Mouse (Mus musculus): ENCODE results near the gene Gramd4. TPM values are rescaled to one million over a fixed set of nuclear protein-coding genes. Genes with fewer than 3 reads are reported as not detected.
A peak's percentile ranks its signal among the peaks of the same experiment; 100 is the strongest.

The Gramd4 gene
- polyA plus RNA-seq, 1 experiment from 2014 or later, result 11.7 TPM

DNA sequence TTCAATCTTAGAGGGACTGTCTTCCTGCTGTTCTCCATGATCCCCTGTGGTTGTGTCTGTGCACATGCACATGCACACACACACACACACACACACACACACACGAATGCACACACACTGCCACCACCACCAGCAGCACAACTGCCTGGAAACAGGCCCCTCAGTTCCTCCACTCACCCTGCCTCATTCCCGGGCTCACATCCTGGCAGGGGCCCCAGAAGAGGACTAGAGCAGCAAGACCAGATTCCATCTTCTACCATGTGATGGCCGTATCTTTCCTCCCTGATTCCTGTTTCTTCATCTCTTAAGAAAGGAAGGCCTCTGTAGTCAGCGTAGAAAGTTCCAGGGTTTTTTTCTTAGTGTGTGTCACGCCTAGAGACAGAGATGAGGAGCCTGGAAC lies 22.0 kb downstream of the Gramd4 start:
- Histone ChIP-seq H3K9ac (ENCODE audit: low read length) (no peak overlapping the region), H3K9me3 (ENCODE audit: control insufficient read depth, low read length) (no peaks in the 10 kb centered on the region), H3K36me3 (ENCODE audit: control insufficient read depth, insufficient read depth, low read length) (no peaks in the 10 kb centered on the region), H3K4me2 (ENCODE audit: low read depth) (no peak overlapping the region), H3K4me3 (ENCODE audit: low read depth, low read length) (no peak overlapping the region), H3K27me3 (ENCODE audit: control insufficient read depth, insufficient read depth, low read length) (no peaks in the 10 kb centered on the region), H3K4me1 (ENCODE audit: control insufficient read depth, insufficient read depth, low read length) (0 out of 2 replicates have a peak, but pooled peaks cover 8% of the 10 kb centered on the region), H3K27ac (ENCODE audit: low read depth, low read length) (no peak overlapping the region)
- ATAC-seq (ENCODE audit: insufficient read depth, low FRiP score, low TSS enrichment) (no peak), DNase-seq (ENCODE audit: low spot score) (no peak)
- 79% methylated on average over 5 of the region's 5 CpGs for WGBS

DNA sequence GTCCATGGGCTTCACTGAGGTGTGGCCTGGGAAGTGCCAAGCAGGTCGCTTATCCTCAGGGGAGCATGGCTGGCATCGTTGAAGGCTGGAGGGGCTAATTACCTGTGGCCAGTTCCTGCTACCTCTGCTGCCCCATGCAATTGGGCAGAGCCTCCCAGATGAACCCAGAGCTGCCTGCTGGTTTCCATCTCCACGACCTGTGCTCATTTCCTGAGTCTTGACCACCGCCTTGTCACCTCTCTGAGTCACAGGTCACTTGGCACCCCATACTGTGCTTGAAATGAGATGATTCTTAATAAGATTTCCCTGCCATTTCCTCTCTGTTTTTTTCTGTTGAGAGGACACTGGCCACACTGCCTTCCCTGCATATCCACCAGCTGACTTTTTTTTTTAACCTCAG lies 22.4 kb downstream of the Gramd4 start:
- Histone ChIP-seq H3K4me3 (ENCODE audit: low read depth, low read length) (no peak overlapping the region), H3K36me3 (ENCODE audit: control insufficient read depth, insufficient read depth, low read length) (no peaks in the 10 kb centered on the region), H3K9ac (ENCODE audit: low read length) (no peak overlapping the region), H3K27ac (ENCODE audit: low read depth, low read length) (no peak overlapping the region), H3K4me2 (ENCODE audit: low read depth) (no peak overlapping the region), H3K4me1 (ENCODE audit: control insufficient read depth, insufficient read depth, low read length) (0 out of 2 replicates have a peak, but pooled peaks cover 8% of the 10 kb centered on the region), H3K9me3 (ENCODE audit: control insufficient read depth, low read length) (no peaks in the 10 kb centered on the region), H3K27me3 (ENCODE audit: control insufficient read depth, insufficient read depth, low read length) (no peaks in the 10 kb centered on the region)
- 63% methylated on average over 4 of the region's 4 CpGs for WGBS
- ATAC-seq (ENCODE audit: insufficient read depth, low FRiP score, low TSS enrichment) (no peak), DNase-seq (ENCODE audit: low spot score) (no peak)

DNA sequence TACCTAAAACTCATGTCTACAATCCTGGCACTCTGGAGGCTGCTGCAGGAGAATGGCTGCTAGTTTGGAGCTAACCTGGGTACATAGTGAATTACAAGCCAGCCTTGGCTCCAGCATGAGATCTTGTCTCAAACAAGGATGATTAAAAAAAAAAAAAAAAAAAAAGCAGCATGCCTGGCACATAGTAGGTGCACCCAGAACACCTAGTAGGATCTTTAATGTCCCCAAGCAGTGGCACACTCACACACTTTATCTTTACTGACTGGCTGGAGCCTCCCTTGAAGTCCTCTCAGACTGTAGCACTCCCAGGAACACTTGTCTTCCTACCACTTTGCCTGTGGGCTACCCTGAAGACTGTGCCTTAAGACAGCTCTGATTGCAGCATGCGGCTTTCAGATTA lies 22.9 kb downstream of the Gramd4 start:
- Histone ChIP-seq H3K27me3 (ENCODE audit: control insufficient read depth, insufficient read depth, low read length) (no peaks in the 10 kb centered on the region), H3K9ac (ENCODE audit: low read length) (no peak overlapping the region), H3K27ac (ENCODE audit: low read depth, low read length) (no peak overlapping the region), H3K36me3 (ENCODE audit: control insufficient read depth, insufficient read depth, low read length) (no peaks in the 10 kb centered on the region), H3K4me3 (ENCODE audit: low read depth, low read length) (no peak overlapping the region), H3K4me2 (ENCODE audit: low read depth) (no peak overlapping the region), H3K4me1 (ENCODE audit: control insufficient read depth, insufficient read depth, low read length) (0 out of 2 replicates have a peak, but pooled peaks cover 10% of the 10 kb centered on the region), H3K9me3 (ENCODE audit: control insufficient read depth, low read length) (no peaks in the 10 kb centered on the region)
- DNase-seq (ENCODE audit: low spot score) (no peak), ATAC-seq (ENCODE audit: insufficient read depth, low FRiP score, low TSS enrichment) (no peak)
- WGBS, result 87% methylated on average over 1 of the region's 1 CpGs

DNA sequence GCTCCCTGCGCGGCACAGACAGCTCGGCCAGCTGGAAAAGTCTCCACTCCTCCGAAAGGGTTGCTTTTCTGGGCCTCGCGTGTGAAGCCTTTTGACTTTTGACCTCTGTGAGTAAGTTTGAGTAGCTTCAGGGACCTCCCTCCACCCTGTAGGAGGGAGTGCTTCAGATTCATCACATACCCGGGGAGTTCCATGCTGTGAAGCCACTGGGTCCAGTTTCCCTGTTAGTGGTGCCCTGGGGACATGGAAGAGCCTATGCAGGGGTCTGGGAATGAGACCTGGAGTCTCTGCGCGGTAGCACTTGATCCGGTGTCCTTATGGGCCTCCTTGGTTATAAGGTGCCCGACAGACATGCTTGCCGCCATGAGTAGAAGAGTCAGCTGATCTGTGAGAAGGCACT lies 24.2 kb downstream of the Gramd4 start:
- H3K36me3 ChIP-seq (ENCODE audit: control insufficient read depth, insufficient read depth, low read length), result no peaks in the 10 kb centered on the region
- no peaks in the 10 kb centered on the region for H3K27me3 ChIP-seq (ENCODE audit: control insufficient read depth, insufficient read depth, low read length)
- no peak overlapping the region for H3K9ac ChIP-seq (ENCODE audit: low read length)
- no peak overlapping the region for H3K27ac ChIP-seq (ENCODE audit: low read depth, low read length)
- no peak overlapping the region for H3K4me2 ChIP-seq (ENCODE audit: low read depth)
- no peaks in the 10 kb centered on the region for H3K9me3 ChIP-seq (ENCODE audit: control insufficient read depth, low read length)
- no peak for ATAC-seq (ENCODE audit: insufficient read depth, low FRiP score, low TSS enrichment)
- no peak for DNase-seq (ENCODE audit: low spot score)
- 52% methylated on average over 12 of the region's 12 CpGs for WGBS
- no peak overlapping the region for H3K4me3 ChIP-seq (ENCODE audit: low read depth, low read length)
- H3K4me1 ChIP-seq (ENCODE audit: control insufficient read depth, insufficient read depth, low read length), result peaks cover 20% of the 10 kb centered on the region

DNA sequence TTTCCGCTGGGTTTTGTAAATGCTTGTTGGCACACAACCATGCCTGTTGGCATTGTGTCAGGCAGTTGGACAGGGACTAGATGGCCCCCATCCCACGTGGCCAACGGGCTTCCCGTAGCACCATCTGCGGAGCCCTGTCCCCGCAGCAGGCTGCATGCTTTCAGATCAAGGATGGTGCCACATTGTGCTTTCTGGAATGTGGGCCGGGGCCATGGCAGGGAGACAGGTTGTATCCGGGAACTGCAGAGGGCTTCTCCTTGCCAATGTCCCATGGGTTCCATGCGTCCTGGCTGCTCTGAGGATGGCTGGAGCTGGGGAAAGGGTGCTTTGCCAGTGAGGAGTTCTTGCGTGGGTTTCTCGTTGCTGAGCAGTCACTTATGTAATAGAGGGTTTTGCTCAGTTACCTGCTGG lies 25.1 kb downstream of the Gramd4 start:
- H3K4me3 ChIP-seq (ENCODE audit: low read depth, low read length), result no peak overlapping the region
- H3K36me3 ChIP-seq (ENCODE audit: control insufficient read depth, insufficient read depth, low read length), result no peaks in the 10 kb centered on the region
- H3K27me3 ChIP-seq (ENCODE audit: control insufficient read depth, insufficient read depth, low read length), result no peaks in the 10 kb centered on the region
- no peaks in the 10 kb centered on the region for H3K9me3 ChIP-seq (ENCODE audit: control insufficient read depth, low read length)
- DNase-seq (ENCODE audit: low spot score), result no peak
- no peak overlapping the region for H3K4me2 ChIP-seq (ENCODE audit: low read depth)
- 93% methylated on average over 11 of the region's 11 CpGs for WGBS
- no peak for ATAC-seq (ENCODE audit: insufficient read depth, low FRiP score, low TSS enrichment)
- no peak overlapping the region for H3K9ac ChIP-seq (ENCODE audit: low read length)
- peaks cover 29% of the 10 kb centered on the region for H3K4me1 ChIP-seq (ENCODE audit: control insufficient read depth, insufficient read depth, low read length)
- H3K27ac ChIP-seq (ENCODE audit: low read depth, low read length), result no peak overlapping the region

DNA sequence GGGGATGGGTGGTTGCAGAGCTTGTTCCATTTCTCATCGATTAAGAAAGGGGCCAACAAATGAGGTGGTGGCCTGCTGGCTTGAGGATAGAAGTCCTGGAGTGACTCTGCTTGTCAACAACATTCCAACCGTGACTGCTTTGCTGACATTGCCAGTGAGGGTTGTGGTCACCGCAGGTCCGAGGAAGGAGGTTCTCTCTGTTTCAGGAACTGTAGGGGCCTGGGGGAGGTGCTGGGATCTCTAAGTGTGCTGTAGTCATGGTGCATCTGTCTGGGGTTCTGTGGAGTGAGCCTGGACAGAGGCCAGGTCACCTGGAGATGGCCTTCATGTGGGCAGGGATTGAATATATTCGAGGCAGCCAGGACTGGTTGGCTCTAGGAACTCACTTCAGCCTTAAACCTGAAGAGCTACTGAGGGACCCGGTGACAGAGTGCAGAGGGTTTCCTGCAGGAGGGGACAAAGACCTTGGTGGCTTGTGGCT lies 25.8 kb downstream of the Gramd4 start:
- Histone ChIP-seq H3K27me3 (ENCODE audit: control insufficient read depth, insufficient read depth, low read length) (no peaks in the 10 kb centered on the region), H3K9me3 (ENCODE audit: control insufficient read depth, low read length) (no peaks in the 10 kb centered on the region), H3K4me3 (ENCODE audit: low read depth, low read length) (no peak overlapping the region), H3K36me3 (ENCODE audit: control insufficient read depth, insufficient read depth, low read length) (no peaks in the 10 kb centered on the region), H3K9ac (ENCODE audit: low read length) (no peak overlapping the region), H3K4me2 (ENCODE audit: low read depth) (no peak overlapping the region), H3K27ac (ENCODE audit: low read depth, low read length) (no peak overlapping the region), H3K4me1 (ENCODE audit: control insufficient read depth, insufficient read depth, low read length) (peaks cover 30% of the 10 kb centered on the region)
- ATAC-seq (ENCODE audit: insufficient read depth, low FRiP score, low TSS enrichment) (no peak), DNase-seq (ENCODE audit: low spot score) (no peak)
- 50% methylated on average over 6 of the region's 6 CpGs for WGBS

DNA sequence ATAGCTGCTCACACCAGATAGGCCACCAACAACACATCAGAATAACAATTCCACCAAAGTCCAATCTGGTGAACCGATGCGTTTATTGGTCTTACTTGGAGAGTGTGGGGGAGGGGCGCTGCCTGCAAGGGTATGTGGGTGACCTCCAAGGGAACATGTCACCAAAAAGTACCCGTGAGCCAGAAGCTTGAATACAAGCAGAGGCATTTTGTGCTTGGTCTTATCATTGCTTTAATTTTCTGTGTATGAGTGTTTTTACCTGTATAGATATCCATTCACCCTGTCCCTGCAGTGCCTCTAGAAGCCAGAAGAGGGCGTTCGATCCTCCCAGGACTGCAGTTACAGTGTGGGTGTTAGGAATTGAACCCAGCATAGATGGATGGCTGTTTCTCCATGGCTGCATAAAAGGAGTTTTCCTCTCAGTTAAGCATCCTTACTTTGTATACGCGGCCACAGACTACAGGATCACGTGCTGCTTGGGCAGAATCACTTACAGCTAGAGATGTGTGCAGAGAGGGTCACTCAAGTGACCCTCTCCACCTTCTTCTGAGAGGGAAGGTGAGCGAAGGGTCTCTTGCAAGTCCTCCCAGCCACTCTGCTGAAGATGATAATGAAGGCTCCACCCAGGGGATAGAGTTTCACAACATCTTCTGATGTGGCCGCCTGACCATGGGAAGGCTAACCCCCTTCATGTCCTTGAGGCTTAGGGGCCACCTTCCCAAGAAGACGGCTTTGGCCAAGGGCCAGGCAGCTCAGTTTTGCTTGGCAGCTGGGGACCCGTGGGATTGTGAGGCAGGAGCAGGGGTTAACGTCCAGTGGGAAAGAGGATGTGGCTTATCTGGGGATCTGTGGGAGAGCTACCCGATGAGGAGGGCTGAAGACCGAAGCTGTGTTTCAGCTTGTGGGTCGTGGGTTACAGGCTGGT lies 28.1 kb downstream of the Gramd4 start:
- no peak overlapping the region for H3K9ac ChIP-seq (ENCODE audit: low read length)
- no peaks in the 10 kb centered on the region for H3K36me3 ChIP-seq (ENCODE audit: control insufficient read depth, insufficient read depth, low read length)
- H3K4me2 ChIP-seq (ENCODE audit: low read depth), result no peak overlapping the region
- peak overlapping the region; percentile 63 for H3K27ac ChIP-seq (ENCODE audit: low read depth, low read length)
- DNase-seq (ENCODE audit: low spot score) (peak; percentile 48), ATAC-seq (ENCODE audit: insufficient read depth, low FRiP score, low TSS enrichment) (peak; percentile 33; the same call in 1 of the 2 replicates)
- 38% methylated on average over 17 of the region's 17 CpGs for WGBS
- no peaks in the 10 kb centered on the region for H3K9me3 ChIP-seq (ENCODE audit: control insufficient read depth, low read length)
- H3K4me1 ChIP-seq (ENCODE audit: control insufficient read depth, insufficient read depth, low read length), result peaks cover 43% of the 10 kb centered on the region
- no peaks in the 10 kb centered on the region for H3K27me3 ChIP-seq (ENCODE audit: control insufficient read depth, insufficient read depth, low read length)
- H3K4me3 ChIP-seq (ENCODE audit: low read depth, low read length), result no peak overlapping the region

DNA sequence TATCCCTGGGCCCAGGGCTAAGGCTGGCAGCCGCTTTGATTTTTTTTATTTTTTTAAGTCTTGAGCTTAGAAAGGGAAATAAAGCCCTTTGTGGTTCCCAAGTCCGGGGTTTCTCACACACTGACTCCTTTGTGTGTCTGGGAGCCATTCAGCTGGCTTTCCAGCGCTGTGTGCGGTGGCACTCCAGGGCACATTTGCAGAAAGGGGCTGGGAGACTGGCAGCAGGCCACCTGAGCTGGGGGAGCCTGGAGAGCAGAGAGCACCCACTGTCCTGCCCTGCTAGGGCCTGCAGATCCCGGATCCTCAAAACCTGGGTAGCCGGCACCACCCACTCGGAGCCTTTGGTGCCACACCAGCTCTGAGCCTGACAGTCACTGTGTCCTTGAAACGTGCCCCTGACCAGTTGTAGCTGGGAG lies 28.8 kb downstream of the Gramd4 start:
- Histone ChIP-seq H3K9me3 (ENCODE audit: control insufficient read depth, low read length) (no peaks in the 10 kb centered on the region), H3K4me3 (ENCODE audit: low read depth, low read length) (no peak overlapping the region), H3K4me1 (ENCODE audit: control insufficient read depth, insufficient read depth, low read length) (peaks cover 42% of the 10 kb centered on the region), H3K36me3 (ENCODE audit: control insufficient read depth, insufficient read depth, low read length) (no peaks in the 10 kb centered on the region), H3K4me2 (ENCODE audit: low read depth) (no peak overlapping the region), H3K27me3 (ENCODE audit: control insufficient read depth, insufficient read depth, low read length) (no peaks in the 10 kb centered on the region), H3K27ac (ENCODE audit: low read depth, low read length) (peak overlapping the region; percentile 4; the same call in 1 of the 2 replicates), H3K9ac (ENCODE audit: low read length) (no peak overlapping the region)
- DNase-seq (ENCODE audit: low spot score), result peak; percentile 29
- 66% methylated on average over 8 of the region's 8 CpGs for WGBS
- ATAC-seq (ENCODE audit: insufficient read depth, low FRiP score, low TSS enrichment), result peak; percentile 51

Measured in neural tube, embryonic 11.5 days (tissue).